Mouse (Mus musculus) spleen, postnatal 14 days (tissue): ENCODE data around the gene Esf1.
"Not testable (repeated sequence)": the region's sequence is repeated elsewhere in the genome, so short reads cannot be mapped to it uniquely, and the experiment has no call there.

ENCODE experiments used
- DNase-seq, 2 experiments: peaks; one replicate each; pipeline ENCODE4 v3.0.0; 2021 to 2022; ENCODE audit warnings: low spot score in 2 of 2

Gene Esf1

DNA sequence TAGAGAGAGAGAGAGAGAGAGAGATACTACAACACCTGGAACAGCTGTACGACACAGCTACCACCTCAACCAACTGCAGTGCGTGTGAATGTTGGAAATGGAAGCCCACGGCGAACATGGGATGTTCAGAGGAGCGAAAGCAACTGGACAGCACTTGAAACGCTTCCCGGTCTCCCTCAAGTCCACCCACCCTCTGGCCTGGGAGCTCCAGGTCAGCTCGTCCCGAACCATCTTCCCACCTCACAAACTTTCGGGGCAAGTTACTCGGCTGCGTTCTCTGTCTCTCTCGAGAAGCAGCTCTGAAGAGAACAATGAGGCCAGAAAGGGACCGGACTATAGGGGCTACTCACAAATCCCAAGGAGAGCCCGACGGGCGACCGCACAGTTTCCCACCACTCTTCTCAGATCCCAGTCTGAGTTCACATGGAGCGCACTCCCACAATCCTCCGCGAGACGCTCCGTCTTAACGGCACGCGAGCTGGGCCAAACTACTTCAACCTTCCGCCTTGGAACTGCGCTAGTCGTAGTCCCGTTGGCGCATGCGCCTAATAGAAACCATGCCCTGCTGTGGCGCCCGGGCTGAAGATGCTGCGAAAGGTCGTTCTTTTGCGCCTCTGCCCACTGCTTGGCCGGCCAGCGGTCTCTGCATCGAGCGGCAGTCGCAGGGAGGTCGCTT is at the start of gene Esf1, which contains the start of gene Ndufaf5:
Gene Esf1, minus strand, starts transcription at position 438 of the 676 bp plus-strand sequence.
Gene Ndufaf5, plus strand, starts transcription at position 523 of the 676 bp plus-strand sequence.
- DNase-seq, result peak; percentile 88 to 90

DNA sequence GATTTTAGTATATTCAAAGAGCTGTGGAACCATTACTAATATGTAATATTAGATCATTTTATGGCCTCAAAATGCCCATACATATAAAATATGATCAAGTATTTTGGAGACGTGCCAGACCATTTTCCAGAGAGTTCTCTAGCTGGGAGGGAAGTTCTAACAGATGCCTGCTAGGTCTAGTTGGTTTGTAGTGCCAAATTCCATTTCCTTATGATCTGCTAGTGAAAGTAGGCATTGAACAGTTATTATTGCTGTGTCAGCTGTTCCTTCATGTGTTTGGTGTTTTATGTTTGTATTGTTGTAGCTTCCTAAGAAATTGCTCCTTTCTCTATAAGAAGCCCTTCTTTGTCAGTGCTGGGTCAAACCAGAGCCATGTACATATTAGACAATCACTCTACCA is 45.6 kb upstream of the Esf1 start:
- no peak for DNase-seq

DNA sequence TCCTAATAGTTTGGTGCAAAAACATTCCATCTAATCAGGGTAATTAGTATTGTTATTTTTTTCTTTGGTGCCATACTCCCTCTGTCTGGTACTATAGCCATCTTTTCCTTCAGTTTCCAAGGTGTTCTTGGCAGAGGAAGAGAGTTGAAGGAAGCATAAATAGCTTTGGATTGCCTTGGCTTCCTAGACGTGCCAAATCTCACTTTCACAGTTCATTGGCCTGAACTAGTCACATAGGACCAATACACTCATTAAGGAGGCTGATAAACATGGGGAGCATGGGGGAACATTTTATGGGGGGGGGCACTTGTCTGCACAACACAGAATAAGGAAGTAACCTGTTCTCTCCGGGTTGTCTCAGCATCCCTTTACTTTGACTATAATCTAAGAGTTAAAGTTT is 45.1 kb upstream of the Esf1 start:
- DNase-seq, result no peak

DNA sequence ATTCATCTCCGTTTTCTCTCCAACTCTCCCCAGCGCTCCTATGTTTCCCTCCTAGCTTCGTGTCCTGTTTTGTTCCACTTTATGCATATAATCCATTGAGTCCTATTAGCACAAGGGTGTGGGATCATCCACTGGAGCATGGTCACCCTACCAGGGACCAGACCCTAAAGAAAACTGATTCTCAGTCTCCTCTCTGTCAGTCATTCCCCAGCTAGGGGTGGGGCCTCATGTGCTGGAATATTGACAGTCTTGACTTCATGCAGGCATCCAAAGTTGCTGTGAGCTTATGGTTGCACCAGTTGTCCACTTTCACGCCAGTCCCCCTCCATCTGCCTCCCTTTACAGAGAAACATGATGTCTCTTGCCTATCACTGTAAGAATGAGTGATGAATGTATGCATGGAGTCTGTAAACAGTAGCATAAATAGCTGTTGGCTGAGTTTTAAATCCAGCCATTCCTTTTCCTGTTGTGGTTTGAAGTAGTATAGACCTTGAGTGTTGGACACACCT is 44.2 kb upstream of the Esf1 start:
- DNase-seq, result no peak

DNA sequence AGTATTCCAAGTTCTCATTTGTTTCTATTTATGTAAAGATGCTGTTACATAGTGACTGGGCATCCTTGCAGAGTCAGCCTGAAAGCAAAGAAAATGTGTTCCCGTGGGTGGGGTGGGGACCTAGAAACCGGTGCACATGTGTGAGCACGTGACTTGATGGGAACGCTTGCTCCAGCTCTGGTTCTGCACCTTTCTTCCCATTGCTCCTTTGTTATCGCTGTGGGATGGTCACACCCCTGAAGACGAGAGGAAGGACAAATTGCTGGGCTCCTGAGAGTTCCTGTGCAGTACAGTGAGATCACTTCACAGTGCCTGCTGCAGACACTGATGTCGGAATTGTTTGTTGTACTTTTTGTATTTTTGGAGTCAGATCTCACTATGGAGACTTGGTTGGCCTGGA is 33.4 kb upstream of the Esf1 start:
- no peak for DNase-seq

DNA sequence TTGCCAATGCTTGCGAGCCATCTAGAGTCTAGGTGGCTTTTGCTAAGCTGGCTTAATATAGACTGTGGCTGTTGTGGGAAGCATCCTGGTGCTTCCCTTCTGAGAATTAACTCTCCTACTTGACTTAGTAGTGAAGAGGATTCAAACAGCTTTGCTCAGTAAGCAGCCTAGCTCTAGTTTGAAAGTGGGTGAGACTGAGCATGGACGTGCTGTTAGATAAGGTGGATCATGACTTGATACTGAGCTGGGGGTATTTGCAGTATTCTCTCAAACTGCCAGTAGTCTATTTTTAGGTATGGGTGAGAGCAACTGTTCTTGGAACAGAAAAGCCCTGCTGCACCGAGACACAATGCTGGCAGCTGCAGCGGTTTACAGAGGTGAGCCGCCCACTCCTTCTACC is 32.2 kb upstream of the Esf1 start:
- DNase-seq, result no peak

DNA sequence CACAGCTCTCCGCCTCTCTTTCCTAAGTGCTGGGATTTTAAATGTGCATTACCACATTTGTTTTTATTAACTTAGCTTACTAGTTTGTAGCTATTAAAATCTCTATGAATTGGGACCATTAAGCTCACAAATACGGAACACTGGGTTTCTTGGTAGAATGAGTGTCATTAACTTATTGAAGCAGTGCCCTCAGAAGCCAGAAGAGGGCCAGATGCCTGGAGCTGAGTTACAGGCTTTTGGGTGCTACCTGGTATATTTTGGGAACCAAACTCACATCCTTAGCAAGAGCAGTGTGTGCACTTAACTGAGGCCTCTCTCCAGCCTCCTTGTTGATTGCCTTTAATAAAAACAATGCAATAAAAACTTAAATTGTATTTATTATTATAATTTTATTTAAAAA is 30.3 kb upstream of the Esf1 start:
- DNase-seq, result no peak

DNA sequence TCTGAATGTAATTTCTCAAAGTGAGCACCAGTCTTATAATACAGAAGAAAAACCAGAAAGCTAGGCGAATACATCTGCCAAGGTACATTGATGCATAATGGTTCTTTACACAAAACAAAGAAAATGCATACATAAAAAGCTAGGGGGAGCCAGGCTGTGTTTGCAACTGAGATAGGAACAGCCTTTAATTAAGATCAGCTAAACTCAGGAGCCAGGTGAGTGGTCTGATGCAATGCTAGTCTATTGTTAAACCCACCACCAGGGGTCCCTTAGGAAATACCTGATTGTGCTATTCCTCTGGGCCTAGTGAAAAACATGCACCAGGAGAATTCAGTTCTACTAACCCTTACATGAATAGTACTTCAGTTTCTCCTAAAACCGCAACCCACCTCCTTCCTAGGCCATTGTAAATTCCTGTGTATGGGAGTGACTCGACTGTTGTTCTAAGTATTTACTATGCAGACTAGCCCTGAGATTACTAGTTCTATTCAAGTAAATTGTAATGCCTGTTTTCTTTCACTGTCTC is 15.4 kb upstream of the Esf1 start:
- not testable (repeated sequence) for DNase-seq

DNA sequence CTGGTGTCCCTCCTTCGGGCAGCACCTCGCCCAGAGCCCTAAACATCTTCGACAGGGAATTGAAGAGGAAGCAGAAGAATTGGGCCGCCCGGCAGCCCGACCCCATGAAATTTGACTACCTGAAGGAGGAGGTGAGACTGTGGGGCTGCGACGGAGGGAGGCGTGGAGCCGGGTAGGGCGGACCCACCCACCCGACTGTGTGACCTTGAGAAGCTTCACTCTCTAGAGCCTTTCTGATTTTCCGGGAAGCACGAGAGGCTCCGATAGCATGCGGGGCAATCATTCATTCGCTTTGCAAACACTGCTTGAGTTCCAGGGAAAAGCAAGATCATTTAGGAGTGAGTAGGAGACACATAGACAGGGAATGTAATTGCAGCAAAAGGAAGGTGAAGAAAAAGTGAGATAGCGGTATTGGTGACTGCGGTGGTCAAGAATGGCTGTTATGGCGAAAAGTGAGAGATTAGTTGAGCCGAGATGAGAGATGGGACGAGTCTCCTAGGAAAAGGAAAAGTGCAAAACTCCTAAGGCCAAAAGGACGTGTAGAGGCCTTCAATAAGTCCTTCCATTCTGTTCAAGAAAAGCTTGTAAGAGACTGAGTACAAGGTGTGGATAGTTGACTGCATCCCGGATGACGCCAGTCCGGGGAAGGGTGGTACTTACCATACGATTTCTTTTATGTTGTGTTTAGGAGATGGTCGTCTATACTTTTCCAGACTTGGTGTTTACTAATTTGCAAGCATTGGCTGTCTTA is 614 bp upstream of the Esf1 start:
- no peak for DNase-seq

DNA sequence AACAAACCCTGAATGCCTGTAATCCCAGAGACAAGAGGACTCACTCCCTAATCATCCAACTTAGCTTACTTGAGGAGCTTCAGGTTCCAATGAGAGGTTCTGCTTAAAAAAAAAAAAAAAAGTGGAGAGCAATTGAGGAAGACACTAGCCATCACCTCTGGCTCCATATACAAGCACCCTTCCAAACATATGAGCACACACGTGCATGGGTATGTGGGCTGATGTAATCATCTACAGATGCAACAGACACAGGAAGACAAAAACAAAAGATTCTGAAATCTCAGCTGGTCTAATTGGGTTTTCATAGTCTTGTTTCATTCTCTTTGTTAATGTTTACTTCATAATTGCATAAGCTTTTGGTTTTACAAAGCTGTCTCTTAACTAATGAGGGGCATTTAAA is 1.3 kb downstream of the Esf1 start:
- DNase-seq, result no peak

DNA sequence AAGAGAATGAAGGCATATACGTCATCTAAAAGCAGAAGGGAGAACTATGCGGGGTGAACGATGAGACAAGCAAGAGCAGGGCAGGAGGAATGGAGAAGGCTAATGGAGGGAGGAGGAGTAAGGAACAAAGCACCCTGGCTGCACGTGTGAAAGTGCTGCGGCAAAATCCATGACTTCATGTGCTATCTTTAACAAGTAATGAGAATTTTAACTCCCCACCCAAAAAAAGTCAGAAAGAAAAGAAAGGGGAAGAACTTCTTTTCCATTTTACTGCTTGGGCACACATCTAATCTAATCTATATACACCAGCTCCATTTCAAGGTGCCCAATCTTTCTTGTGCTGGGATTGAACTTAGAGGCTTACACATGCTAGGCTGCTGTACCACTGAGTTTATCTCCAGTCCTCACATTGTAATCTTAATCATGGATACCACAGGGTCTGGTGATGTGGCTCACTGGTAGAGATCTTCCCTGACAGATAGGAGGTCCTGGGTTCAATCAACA is 7.0 kb downstream of the Esf1 start:
- DNase-seq, result no peak

DNA sequence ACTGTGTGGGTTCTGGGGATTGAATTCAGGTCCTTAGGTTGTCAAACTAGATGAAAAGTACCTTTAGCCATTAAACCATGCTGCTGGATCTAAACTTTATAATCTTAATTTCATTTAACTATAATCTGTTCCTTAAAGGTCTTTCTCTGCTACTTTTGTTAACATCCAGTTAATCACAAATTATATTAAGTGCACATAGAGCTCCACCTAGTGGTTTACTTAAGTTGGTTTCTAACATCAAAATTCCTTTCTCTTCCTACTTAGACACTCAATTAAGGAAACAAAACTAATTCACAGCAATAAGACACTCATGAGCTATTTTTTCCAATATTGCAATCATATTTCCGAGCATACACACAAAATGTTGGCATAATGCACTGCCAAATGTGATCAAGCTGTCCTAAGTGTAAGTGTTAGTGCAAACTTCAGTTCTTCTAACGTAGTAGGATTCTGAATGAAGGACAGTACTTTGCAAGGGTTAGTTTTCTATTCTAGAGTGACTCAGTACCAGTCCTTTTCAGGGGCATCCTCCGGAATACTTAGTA is 11.1 kb downstream of the Esf1 start:
- DNase-seq, result no peak

DNA sequence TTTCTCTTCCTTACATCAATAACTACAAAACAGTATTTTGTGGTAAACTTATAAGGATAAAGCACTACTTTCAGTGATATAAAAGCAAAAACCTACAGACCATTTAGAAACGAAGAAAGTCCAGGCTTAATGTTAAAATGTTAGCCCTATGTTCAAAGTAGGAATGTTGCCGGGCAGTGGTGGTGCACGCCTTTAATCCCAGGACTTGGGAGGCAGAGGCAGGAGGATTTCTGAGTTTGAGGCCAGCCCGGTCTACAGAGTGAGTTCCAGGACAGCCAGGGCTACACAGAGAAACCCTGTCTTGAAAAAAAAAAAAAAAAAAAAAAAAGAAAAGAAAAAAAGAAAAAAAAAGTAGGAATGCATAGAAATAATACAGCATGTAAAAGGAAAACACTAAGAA is 18.6 kb downstream of the Esf1 start, which contains the start of gene Gm17374:
Gene Gm17374, plus strand, starts transcription at position 301 of the 400 bp plus-strand sequence.
- not testable (repeated sequence) for DNase-seq

DNA sequence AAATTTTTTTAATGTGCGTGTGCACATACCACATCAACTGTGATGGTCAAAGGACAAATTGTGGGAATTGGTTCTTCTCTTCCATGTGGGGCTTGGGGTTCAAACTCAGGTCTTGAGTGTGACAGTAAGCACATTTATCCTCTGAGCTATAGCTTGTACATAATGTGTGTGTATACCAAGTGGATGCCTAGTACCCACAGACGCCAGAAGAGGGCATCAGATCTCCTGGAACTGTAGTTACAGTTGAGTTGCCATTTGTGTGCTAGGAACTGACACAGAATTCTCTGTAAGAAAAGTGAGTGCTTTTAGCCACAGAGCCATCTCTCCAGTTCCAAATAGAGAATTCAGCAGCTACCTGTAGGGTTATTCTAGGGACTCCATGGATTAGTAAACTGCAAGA is 44.8 kb downstream of the Esf1 start:
- no peak for DNase-seq

DNA sequence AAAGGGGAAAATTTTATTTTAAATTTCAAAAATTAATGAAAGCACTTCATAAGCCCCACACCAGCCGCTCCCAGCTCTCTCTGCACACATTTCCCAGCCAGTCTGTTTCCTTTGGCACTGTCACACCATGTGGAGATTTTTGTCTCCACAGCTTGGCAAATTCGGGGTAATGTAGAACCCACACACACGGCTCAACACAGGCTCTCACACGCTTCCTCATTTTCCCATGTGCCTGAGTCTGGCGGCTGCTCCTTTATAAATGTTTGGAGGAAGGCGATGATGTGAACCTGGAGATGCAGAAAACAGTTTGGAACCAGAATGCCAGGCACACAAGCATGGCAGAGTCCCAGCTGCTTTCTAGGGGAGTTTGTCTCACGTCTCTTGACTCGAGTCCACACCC is 56.5 kb downstream of the Esf1 start:
- no peak for DNase-seq

DNA sequence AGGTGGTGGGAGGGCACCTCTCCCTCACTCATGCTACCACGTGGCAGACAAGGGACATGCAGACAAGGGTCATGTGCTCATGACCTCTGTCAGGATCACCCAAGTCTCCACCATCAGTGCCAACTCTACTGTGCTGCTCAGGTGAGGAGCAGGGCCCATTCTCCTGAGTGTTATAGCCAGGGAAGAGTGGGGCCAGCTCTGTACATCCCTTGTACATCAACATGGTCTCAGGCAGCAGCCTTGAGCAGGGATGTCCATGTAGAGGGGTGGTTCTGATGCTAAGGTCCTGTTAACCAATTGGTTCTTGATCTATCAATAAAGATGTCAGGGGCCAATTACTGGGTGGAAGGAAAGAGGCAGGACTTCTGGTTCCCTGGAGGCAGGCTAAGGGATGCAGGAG is 61.4 kb downstream of the Esf1 start:
- no peak for DNase-seq

DNA sequence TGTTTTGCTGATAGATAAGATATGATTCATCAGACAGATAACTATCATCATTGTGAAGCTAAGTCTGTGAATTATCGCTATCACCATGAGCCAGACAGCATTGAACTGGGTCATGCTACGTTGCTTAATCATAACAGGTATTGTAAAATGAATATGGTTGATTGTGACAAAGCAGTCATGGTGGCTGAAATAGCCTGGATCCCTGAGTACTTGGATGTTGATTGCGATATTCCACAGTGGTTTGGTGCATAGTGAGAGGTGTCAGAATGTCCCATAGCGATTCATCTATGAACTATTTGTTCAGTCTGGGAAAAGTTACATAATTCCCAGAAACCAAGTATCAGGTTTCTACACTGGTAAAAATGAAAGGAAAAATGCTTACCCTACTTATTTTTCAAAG is 62.7 kb downstream of the Esf1 start:
- DNase-seq, result no peak

DNA sequence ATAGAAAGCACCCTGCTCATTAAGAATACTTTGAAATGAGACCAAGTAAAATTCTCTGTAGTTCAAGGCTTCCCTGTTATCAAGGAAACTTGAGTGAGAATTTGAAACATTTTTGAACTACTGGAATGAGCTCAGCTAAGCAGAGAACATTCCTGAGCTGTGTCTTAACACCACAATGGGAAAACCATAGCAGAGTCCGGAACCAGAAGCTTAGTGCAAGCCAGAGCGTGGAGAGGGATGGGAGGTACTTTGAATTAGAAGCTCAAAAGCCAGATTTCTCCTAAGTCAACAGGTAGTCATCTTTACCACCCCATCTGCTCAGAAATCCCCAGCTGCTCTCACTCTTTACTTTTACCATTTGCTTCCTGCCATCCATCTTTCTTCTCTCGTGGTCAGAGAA is 65.4 kb downstream of the Esf1 start:
- no peak for DNase-seq

DNA sequence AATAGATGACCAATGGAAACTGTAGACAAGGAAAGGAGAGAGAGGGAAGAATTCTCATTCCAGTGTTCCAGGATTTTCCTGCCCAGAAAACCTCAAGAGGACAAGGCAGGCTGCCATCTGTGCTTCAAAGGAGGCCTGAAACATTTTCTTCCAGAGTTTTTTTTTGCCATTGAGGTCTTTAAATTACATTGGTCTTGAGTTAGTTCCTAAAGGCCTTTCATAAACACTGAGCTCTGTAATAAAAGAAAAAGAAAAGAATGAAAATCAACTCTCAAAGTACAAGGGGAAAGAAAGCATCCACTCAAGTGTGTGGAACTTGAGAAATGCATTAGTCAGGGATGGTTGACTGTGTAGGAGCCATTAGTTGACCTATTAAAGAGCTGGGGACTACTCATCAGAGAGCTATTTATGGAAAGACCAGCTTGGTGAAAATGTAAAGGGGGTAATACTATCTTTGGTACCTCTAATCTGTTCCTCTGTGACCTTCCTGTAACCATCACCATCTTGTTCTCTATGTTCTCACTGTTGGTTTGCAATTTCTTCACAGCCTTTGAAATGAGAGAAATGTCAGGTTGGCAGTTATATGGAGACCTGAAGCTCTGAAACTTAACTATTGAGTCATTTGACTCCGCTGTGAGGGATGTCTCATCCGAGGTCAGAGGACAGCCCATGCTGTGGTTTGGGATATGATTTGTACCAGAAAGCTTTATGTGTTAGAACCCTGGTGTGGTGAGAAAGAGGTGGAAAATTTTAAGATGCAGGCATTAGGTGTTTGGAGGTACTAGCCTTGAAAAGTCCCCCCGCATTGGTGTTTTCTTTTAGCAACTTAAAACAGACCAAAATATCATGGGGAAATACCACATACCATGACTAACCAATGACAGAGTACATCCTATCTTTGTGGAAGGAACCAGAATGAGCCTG is 69.6 kb downstream of the Esf1 start:
- DNase-seq, result no peak

DNA sequence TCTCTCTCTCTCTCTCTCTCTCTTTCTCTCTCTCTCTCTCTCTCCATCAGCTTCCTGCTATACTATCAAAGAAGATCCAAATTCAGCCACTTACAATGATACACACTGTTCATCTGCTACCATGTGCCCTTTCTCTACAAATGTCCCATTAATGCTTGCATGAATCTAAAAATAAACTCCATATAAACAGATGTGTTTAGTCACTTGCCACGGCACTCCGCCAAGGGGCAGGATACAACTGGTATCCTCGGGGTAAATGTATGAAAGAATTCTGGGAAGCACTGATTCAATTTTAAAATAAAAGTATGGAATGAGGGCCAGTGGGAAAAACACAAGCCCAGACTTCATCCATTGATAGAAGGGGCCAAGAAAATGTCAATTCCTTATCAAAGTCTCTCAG is 70.4 kb downstream of the Esf1 start:
- DNase-seq, result no peak

DNA sequence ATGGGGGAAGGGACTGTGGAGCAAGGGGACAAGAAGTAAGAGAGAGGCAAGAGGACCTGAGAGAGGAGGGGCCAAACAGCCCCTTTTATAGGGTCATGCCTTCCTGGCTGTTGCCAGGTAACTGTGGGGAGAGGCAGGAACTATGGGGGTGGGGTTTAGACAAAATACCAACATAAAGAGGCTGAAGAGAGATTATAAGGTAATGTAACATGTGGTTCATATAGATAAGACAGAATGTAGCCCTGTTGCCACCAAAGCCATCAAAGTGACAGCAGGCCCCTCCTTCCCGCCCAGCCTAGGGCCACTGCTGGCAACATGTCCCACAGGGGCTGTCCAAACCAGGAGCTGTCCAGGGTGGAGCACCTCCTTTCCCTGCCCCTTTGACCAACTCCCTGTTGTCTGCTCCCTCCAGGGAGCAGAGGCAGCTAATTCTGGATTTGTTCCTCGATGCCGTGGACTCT is 73.2 kb downstream of the Esf1 start:
- DNase-seq, result peak; percentile 7 to 13
